Mouse (Mus musculus): ENCODE results near the gene Gm20388.

Gm20388 gene

DNA sequence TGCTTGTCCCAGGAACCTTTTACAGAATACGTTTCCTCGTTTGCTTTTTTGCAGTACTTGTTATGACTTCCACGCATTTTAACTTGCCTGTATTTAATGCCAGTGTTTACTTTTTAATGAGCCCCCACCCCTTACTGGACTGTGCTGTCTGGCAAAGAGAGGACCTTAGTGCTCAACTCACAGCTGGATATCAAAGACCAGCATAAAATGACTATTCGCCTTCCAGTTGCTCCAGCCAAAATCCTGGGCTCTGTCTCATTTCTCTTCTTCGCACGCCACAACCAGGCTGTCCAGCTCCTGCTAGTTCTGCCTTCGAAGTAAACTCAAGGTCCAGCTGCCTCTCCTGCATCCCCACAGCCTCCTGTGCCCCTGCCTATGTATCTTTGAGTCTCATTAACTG, 932.4 kb downstream of the Gm20388 start:
- DNase-seq (ENCODE audit: low spot score), result no peak

DNA sequence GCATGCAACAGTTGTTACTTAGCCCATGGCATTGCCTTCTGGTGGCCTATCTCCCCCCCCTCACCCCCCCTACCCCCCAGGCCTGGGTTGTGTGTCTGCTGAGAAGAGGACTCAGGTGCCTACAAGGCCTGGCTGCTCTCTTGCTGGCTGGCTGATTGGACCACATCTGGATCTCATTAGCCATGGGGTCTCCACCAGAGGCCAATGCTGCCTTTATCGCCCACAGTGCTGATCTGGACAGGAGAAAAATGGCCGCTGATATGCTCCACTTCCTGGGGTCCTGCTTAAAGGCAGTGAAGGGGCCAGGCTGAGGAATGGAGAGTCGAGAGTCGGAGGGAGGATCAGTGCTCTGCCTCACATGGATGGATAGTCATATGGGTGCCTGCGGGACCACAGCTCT, 935.4 kb downstream of the Gm20388 start:
- DNase-seq (ENCODE audit: low spot score), result no peak

GRCm38 (mm10) chr8:120847279-120847678, 936.6 kb downstream of the Gm20388 start:
- DNase-seq (ENCODE audit: low spot score), result no peak

DNA sequence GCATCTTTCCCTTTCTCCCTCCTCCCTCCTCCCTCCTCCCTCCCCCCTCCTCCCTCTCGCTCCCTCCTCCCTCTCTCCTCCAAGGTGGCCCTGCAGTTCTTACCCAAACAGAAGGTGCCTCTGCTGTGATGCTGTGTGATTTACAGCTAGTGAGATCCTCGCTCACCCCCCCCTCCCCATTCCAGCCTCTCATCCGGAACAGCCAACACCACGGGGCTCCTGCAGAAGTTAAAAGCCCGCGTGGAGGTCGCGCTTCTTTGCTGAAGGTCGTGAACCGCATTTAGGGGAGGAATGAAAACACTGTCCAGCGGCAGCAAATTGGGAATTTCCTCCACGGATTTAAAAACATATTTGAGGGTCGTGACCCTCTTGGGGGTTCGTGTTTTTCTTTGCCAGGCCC, 937.1 kb downstream of the Gm20388 start:
- no peak for DNase-seq (ENCODE audit: low spot score)

GRCm38 (mm10) chr8:120848434-120848833, 937.8 kb downstream of the Gm20388 start:
- no peak for DNase-seq (ENCODE audit: low spot score)

DNA sequence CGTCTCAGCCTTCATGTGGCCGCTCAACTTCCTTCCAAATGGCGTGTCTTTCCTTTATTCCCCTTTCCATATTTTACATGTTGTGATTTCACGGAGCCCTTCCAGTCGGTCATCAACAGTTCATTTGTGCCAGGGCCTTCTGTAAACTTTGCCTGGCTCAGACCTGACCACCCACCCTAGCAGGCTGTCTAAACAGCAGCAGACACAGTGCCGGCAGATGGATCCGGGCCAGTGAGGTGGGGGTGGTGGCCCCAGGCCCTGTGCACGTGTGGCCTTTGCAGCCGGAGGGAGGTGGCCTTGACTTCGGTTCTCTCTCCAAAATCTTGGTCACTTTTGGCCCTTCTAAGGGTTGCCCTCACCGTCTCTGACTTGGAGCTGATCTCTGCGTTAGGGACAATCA, 940.8 kb downstream of the Gm20388 start:
- no peak for DNase-seq (ENCODE audit: low spot score)

DNA sequence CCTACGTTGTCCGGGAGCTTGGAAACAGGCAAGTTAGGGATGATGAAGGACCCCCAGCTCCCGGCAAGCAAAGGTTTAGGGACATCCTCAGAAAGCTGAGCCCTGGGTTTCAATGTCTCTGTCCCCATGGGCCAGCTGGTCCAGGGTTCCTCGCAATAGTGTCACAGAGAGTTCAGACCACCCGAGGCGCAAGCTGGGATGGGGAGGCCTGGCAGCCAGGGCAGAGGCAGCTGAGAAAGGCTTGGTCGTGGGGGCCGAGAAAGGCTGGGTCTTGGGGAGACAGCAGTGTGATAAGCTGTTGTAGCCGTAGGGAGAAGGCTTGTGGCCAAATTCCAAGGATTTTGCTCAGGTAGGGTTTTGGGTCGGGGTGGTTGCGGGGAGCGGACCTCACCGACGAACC, 949.2 kb downstream of the Gm20388 start:
- DNase-seq (ENCODE audit: low spot score), result no peak

- DNase-seq (ENCODE audit: low spot score), result no peak
These were observed 949.9 kb downstream of the Gm20388 start for GRCm38 (mm10) chr8:120860423-120861126.

- peak; percentile 2 for DNase-seq (ENCODE audit: low spot score)
These were observed 953.0 kb downstream of the Gm20388 start for GRCm38 (mm10) chr8:120863683-120864082.

- DNase-seq (ENCODE audit: low spot score), result no peak
These were observed 956.7 kb downstream of the Gm20388 start for GRCm38 (mm10) chr8:120867386-120867785.

DNA sequence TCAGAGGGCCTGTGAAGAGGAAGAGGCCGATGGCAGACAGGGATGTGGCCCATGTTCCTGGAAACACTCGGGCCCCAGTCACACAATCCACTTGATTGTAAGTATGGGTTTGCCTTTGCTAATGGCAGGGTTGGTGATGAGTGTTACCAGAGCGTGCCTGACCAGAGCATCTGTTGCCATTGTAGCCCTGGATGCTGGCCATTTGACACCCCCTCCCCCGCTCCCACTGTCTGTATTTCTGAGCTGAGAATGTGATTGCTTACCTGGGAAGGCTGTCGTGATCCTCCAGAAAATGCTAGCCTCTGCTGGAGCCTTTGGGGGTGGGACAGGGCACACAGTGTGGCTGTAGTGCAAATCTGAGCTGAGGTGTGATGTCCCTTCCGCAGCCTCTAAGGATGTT, 962.0 kb downstream of the Gm20388 start:
- DNase-seq (ENCODE audit: low spot score), result no peak

DNA sequence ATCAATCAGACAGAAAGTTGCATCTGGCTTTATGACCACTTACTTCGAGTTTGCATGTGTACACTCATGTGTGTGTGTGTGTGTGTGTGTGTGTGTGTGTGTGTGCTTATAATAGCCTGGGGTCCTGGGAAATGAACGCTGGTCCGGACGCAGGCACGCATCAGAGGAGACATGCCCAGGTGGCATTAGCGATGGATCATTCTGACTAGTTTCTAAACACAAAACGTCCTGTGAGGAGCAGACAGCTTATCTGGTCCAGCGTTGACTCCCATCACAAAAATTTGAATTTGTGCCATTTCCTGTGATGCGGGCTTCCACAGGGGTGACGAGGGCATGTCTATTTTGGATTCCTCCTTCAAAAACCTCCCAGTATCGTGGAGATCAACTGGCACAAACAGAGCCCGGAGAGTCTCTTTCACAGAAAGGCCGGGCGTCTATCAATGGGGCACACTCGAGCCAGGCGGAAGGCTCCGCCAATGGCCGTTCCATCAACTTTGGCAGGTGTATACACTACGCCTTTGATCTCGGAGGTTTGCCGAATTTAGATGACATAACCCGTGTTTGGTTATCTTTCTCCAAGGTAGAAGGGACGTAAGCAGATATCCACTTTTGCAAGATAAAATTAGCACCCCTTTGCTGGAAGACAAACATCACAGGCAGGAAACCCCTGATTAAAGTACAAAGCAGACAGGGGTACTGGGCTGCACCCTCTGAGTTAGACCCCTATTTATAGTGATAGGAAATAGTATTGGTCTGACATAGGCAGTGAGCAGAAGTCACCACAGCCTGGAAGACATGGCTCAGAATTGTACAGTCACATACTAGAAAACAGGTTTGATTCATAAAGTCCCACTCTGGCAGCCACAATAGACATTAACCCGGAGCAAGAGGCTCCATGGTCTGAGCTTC, 965.6 kb downstream of the Gm20388 start:
- DNase-seq (ENCODE audit: low spot score), result no peak

GRCm38 (mm10) chr8:120877005-120877404, 966.4 kb downstream of the Gm20388 start:
- DNase-seq (ENCODE audit: low spot score), result no peak

- no peak for DNase-seq (ENCODE audit: low spot score)
These were observed 969.3 kb downstream of the Gm20388 start for GRCm38 (mm10) chr8:120879928-120880327.

DNA sequence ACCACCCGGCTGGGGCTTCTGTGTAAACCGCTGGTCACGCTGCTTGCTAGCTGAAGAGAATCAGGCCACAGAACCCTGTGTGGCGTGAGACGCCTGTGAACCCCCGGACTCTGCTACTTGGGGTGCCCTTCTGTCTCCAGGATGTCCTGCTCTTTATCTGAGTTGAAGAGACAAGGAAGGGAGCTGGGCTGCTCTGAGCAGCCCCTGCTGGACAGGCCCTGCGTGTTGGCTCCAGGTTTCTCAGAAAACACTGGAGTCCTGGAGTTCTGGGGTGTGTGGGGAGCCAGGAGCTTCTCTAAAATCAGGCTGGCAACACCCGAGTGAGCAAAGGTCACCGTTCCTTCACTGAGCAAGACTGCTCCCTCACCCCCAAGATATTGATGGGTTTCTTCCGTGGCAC, 971.0 kb downstream of the Gm20388 start:
- no peak for DNase-seq (ENCODE audit: low spot score)

GRCm38 (mm10) chr8:120882657-120883056, 972.0 kb downstream of the Gm20388 start:
- no peak for DNase-seq (ENCODE audit: low spot score)

- DNase-seq (ENCODE audit: low spot score), result no peak
These were observed 972.7 kb downstream of the Gm20388 start for GRCm38 (mm10) chr8:120883369-120883768.

- no peak for DNase-seq (ENCODE audit: low spot score)
These were observed 973.2 kb downstream of the Gm20388 start for GRCm38 (mm10) chr8:120883853-120884252.

GRCm38 (mm10) chr8:120884881-120885280, 974.2 kb downstream of the Gm20388 start:
- no peak for DNase-seq (ENCODE audit: low spot score)

DNA sequence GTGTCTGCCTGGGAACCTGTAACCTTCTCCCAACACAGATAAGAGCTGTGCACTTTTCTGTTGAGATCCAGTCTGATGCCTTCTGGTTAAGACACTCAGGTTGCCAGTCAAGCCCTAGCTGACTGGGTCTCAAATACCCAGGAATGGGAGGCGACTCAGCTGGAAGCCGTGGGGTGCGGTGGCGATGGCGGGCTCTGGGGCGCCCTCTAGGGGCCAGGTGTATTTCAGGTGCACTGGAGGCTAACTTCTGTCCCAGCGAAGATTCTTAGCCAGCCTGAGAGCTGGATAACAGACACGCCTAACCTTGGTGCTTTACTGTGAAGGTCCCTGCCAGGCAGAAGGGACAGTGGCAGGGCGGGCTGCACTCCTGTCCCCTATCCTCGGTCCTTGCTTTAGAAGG, 976.6 kb downstream of the Gm20388 start:
- DNase-seq (ENCODE audit: low spot score), result no peak

- DNase-seq (ENCODE audit: low spot score), result no peak
These were observed 977.4 kb downstream of the Gm20388 start for GRCm38 (mm10) chr8:120888005-120888404.

DNA sequence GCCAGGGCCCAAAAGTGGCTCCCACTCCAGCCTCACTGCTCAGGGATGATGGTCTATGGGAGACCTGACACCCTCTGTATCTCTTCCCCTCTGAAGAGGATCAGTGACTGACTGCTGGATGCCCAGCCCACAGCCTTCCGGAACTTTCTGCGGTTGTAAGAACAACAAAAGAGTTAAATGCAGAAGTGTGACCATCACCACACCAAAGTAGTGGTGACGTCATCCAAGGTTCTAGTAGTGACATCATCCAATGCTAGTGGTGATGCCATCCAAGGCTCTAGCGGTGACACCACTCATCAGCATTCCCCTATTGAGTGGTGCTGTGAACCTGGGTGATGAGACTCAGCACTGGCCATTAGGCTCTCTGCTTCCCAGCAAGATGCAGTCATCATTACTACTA, 978.5 kb downstream of the Gm20388 start:
- DNase-seq (ENCODE audit: low spot score), result no peak

- no peak for DNase-seq (ENCODE audit: low spot score)
These were observed 979.4 kb downstream of the Gm20388 start for GRCm38 (mm10) chr8:120890068-120890467.

All from adipocyte (in vitro differentiated cells).